Mouse (Mus musculus): Measurements from ENCODE around the gene Olfr792. TPM values are rescaled to one million over a fixed set of nuclear protein-coding genes. Genes with fewer than 3 reads are reported as not detected.

Olfr792 gene
- polyA plus RNA-seq, 2 experiments = not detected

DNA sequence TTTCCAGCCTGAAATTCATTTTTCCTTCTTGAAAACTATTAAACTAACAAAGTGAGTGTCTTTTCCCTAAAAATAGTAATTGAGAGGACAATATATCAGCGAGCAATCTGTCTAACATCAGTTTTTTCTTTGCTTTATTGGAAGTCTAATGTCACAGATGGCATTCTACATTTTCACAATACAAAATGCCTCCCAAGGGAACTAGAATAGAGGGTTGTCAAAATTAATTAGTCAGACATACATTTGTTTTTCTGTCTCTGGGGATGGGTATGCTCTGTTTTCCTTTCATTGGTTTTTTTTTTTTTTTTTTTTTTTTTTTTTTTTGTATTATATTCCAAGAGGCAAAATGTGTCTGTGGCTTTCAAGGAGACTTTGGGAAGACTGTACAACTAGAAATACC, 38.1 kb downstream of the Olfr792 start:
- TF ChIP-seq POLR2A (IDR thresholded peaks at IDR 0.05; ENCODE audit: borderline replicate concordance, extremely low read depth, insufficient read depth, insufficient read length) = no peak
- DNase-seq (ENCODE audit: low spot score) = no peak
- H3K4me3 ChIP-seq (replicated peaks; ENCODE audit: low read length) = no peak overlapping the region
- no peaks in the 10 kb centered on the region for H3K9me3 ChIP-seq (ENCODE audit: control insufficient read depth, low read length)
- WGBS = 73% methylated on average over 1 of the region's 1 CpGs
- no peaks in the 10 kb centered on the region for H3K36me3 ChIP-seq (ENCODE audit: control insufficient read depth, insufficient read depth, low read length)
- H3K9ac ChIP-seq (ENCODE audit: low read depth, low read length, severe bottlenecking) = no peak overlapping the region
- H3K27me3 ChIP-seq (ENCODE audit: control insufficient read depth, insufficient read depth, low read length) = no peaks in the 10 kb centered on the region
- ATAC-seq (ENCODE audit: low FRiP score, low read depth) = no peak
- no peak overlapping the region for H3K4me2 ChIP-seq (replicated peaks; ENCODE audit: low read depth, low read length, severe bottlenecking)
- no peaks in the 10 kb centered on the region for H3K4me1 ChIP-seq (ENCODE audit: control insufficient read depth, insufficient read depth, low read length)
- no peak overlapping the region for H3K27ac ChIP-seq (replicated peaks; ENCODE audit: low read depth, low read length)

Small RNAs within 50 kb of the gene (microRNA-seq; reads per million reads assigned to microRNA genes)
- gene Gm23252 = not detected

Other genes with a start within 250 kb of the Olfr792 start
- gene Olfr780, start 221.0 kb upstream of the Olfr792 start, polyA plus RNA-seq (2012; rRNA removed) = not detected in 2 replicates
- not detected in 2 replicates for gene Olfr780, start 221.0 kb upstream of the Olfr792 start, polyA plus RNA-seq (2014; fragmentation: Nextera tagmentation; extraction: Ambion mirVana)
- not detected in 2 replicates for gene Olfr781, start 210.3 kb upstream of the Olfr792 start, polyA plus RNA-seq (2012; rRNA removed)
- not detected in 2 replicates for gene Olfr781, start 210.3 kb upstream of the Olfr792 start, polyA plus RNA-seq (2014; fragmentation: Nextera tagmentation; extraction: Ambion mirVana)
- gene Olfr782, start 190.3 kb upstream of the Olfr792 start, polyA plus RNA-seq (2012; rRNA removed) = not detected in 2 replicates
- not detected in 2 replicates for gene Olfr782, start 190.3 kb upstream of the Olfr792 start, polyA plus RNA-seq (2014; fragmentation: Nextera tagmentation; extraction: Ambion mirVana)
- gene Olfr784, start 155.1 kb upstream of the Olfr792 start, polyA plus RNA-seq (2012; rRNA removed) = 0.04 TPM in 1 of 2 replicates, not detected in the other
- 0.12 and 0.15 TPM in 2 replicates for gene Olfr784, start 155.1 kb upstream of the Olfr792 start, polyA plus RNA-seq (2014; fragmentation: Nextera tagmentation; extraction: Ambion mirVana)
- not detected in 2 replicates for gene Olfr785, start 133.7 kb upstream of the Olfr792 start, polyA plus RNA-seq (2012; rRNA removed)
- not detected in 2 replicates for gene Olfr785, start 133.7 kb upstream of the Olfr792 start, polyA plus RNA-seq (2014; fragmentation: Nextera tagmentation; extraction: Ambion mirVana)
- not detected in 2 replicates for gene Olfr786, start 111.9 kb upstream of the Olfr792 start, polyA plus RNA-seq (2012; rRNA removed)
- not detected in 2 replicates for gene Olfr786, start 111.9 kb upstream of the Olfr792 start, polyA plus RNA-seq (2014; fragmentation: Nextera tagmentation; extraction: Ambion mirVana)
- gene Olfr787, start 77.3 kb upstream of the Olfr792 start, polyA plus RNA-seq (2012; rRNA removed) = not detected in 2 replicates
- gene Olfr787, start 77.3 kb upstream of the Olfr792 start, polyA plus RNA-seq (2014; fragmentation: Nextera tagmentation; extraction: Ambion mirVana) = not detected in 2 replicates
- gene Olfr788, start 68.2 kb upstream of the Olfr792 start, polyA plus RNA-seq (2012; rRNA removed) = not detected in 2 replicates
- gene Olfr788, start 68.2 kb upstream of the Olfr792 start, polyA plus RNA-seq (2014; fragmentation: Nextera tagmentation; extraction: Ambion mirVana) = not detected in 2 replicates
- gene Olfr789, start 54.4 kb upstream of the Olfr792 start, polyA plus RNA-seq (2012; rRNA removed) = not detected in 2 replicates
- gene Olfr789, start 54.4 kb upstream of the Olfr792 start, polyA plus RNA-seq (2014; fragmentation: Nextera tagmentation; extraction: Ambion mirVana) = not detected in 2 replicates
- not detected in 2 replicates for gene Olfr790, start 40.7 kb upstream of the Olfr792 start, polyA plus RNA-seq (2012; rRNA removed)
- not detected in 2 replicates for gene Olfr790, start 40.7 kb upstream of the Olfr792 start, polyA plus RNA-seq (2014; fragmentation: Nextera tagmentation; extraction: Ambion mirVana)
- not detected in 2 replicates for gene Olfr791, start 17.4 kb upstream of the Olfr792 start, polyA plus RNA-seq (2012; rRNA removed)
- gene Olfr791, start 17.4 kb upstream of the Olfr792 start, polyA plus RNA-seq (2014; fragmentation: Nextera tagmentation; extraction: Ambion mirVana) = not detected in 2 replicates
- gene Olfr794, start 28.5 kb downstream of the Olfr792 start, polyA plus RNA-seq (2012; rRNA removed) = not detected in 2 replicates
- gene Olfr794, start 28.5 kb downstream of the Olfr792 start, polyA plus RNA-seq (2014; fragmentation: Nextera tagmentation; extraction: Ambion mirVana) = not detected in 2 replicates
- gene Olfr796, start 73.4 kb downstream of the Olfr792 start, polyA plus RNA-seq (2012; rRNA removed) = not detected in 2 replicates
- not detected in 2 replicates for gene Olfr796, start 73.4 kb downstream of the Olfr792 start, polyA plus RNA-seq (2014; fragmentation: Nextera tagmentation; extraction: Ambion mirVana)
- gene Olfr798, start 88.8 kb downstream of the Olfr792 start, polyA plus RNA-seq (2012; rRNA removed) = not detected in 2 replicates
- gene Olfr798, start 88.8 kb downstream of the Olfr792 start, polyA plus RNA-seq (2014; fragmentation: Nextera tagmentation; extraction: Ambion mirVana) = not detected in 2 replicates
- gene Olfr799, start 98.3 kb downstream of the Olfr792 start, polyA plus RNA-seq (2012; rRNA removed) = not detected in 2 replicates
- gene Olfr799, start 98.3 kb downstream of the Olfr792 start, polyA plus RNA-seq (2014; fragmentation: Nextera tagmentation; extraction: Ambion mirVana) = not detected in 2 replicates
- not detected in 2 replicates for gene Olfr800, start 118.5 kb downstream of the Olfr792 start, polyA plus RNA-seq (2012; rRNA removed)
- not detected in 2 replicates for gene Olfr800, start 118.5 kb downstream of the Olfr792 start, polyA plus RNA-seq (2014; fragmentation: Nextera tagmentation; extraction: Ambion mirVana)
- gene Olfr801, start 134.7 kb downstream of the Olfr792 start, polyA plus RNA-seq (2012; rRNA removed) = not detected in 2 replicates
- not detected in 2 replicates for gene Olfr801, start 134.7 kb downstream of the Olfr792 start, polyA plus RNA-seq (2014; fragmentation: Nextera tagmentation; extraction: Ambion mirVana)
- gene Olfr802, start 149.0 kb downstream of the Olfr792 start, polyA plus RNA-seq (2012; rRNA removed) = not detected in 2 replicates
- gene Olfr802, start 149.0 kb downstream of the Olfr792 start, polyA plus RNA-seq (2014; fragmentation: Nextera tagmentation; extraction: Ambion mirVana) = not detected in 2 replicates
- not detected in 2 replicates for gene Olfr803, start 155.1 kb downstream of the Olfr792 start, polyA plus RNA-seq (2012; rRNA removed)
- gene Olfr803, start 155.1 kb downstream of the Olfr792 start, polyA plus RNA-seq (2014; fragmentation: Nextera tagmentation; extraction: Ambion mirVana) = not detected in 2 replicates
- gene Olfr804, start 164.0 kb downstream of the Olfr792 start, polyA plus RNA-seq (2012; rRNA removed) = not detected in 2 replicates
- not detected in 2 replicates for gene Olfr804, start 164.0 kb downstream of the Olfr792 start, polyA plus RNA-seq (2014; fragmentation: Nextera tagmentation; extraction: Ambion mirVana)
- gene Olfr805, start 190.2 kb downstream of the Olfr792 start, polyA plus RNA-seq (2012; rRNA removed) = not detected in 2 replicates
- not detected in 2 replicates for gene Olfr805, start 190.2 kb downstream of the Olfr792 start, polyA plus RNA-seq (2014; fragmentation: Nextera tagmentation; extraction: Ambion mirVana)
- not detected in 2 replicates for gene Olfr806, start 202.8 kb downstream of the Olfr792 start, polyA plus RNA-seq (2012; rRNA removed)
- gene Olfr806, start 202.8 kb downstream of the Olfr792 start, polyA plus RNA-seq (2014; fragmentation: Nextera tagmentation; extraction: Ambion mirVana) = not detected in 2 replicates
- gene Olfr807, start 218.6 kb downstream of the Olfr792 start, polyA plus RNA-seq (2012; rRNA removed) = not detected in 2 replicates
- gene Olfr807, start 218.6 kb downstream of the Olfr792 start, polyA plus RNA-seq (2014; fragmentation: Nextera tagmentation; extraction: Ambion mirVana) = not detected in 2 replicates
- not detected in 2 replicates for gene Olfr808, start 226.3 kb downstream of the Olfr792 start, polyA plus RNA-seq (2012; rRNA removed)
- gene Olfr808, start 226.3 kb downstream of the Olfr792 start, polyA plus RNA-seq (2014; fragmentation: Nextera tagmentation; extraction: Ambion mirVana) = not detected in 2 replicates
- not detected in 2 replicates for gene Olfr809, start 235.5 kb downstream of the Olfr792 start, polyA plus RNA-seq (2012; rRNA removed)
- gene Olfr809, start 235.5 kb downstream of the Olfr792 start, polyA plus RNA-seq (2014; fragmentation: Nextera tagmentation; extraction: Ambion mirVana) = not detected in 2 replicates

Measured in limb, embryonic 14.5 days (tissue).